Mouse (Mus musculus) splenic B cell, adult 2 months (primary cell): ENCODE data around the gene Map3k19.

ENCODE experiments used
- DNase-seq: peaks from one replicate; pipeline ENCODE4 v3.0.0-alpha.2; 2011; ENCODE audit warnings: low read depth, low spot score
- H3K27me3 ChIP-seq: 2 replicates; pipeline ENCODE4 v1.6.1; 2012; ENCODE audit warnings: mild to moderate bottlenecking, low read length, moderate library complexity, mixed read lengths; ENCODE audit not compliant: control insufficient read depth, poor library complexity, insufficient read depth, severe bottlenecking
- H3K36me3 ChIP-seq: 2 replicates; pipeline ENCODE4 v1.6.1; 2012; ENCODE audit warnings: mild to moderate bottlenecking, low read length, moderate library complexity, mixed read lengths; ENCODE audit not compliant: control insufficient read depth, poor library complexity, insufficient read depth, severe bottlenecking

The Map3k19 gene

GRCm38 (mm10) chr1:127854486-127855222, at the start of gene Map3k19:
Map3k19 (minus strand) TSS chr1:127855031.
- no peaks in the 10 kb centered on the region for H3K36me3 ChIP-seq
- no peaks in the 10 kb centered on the region for H3K27me3 ChIP-seq
- DNase-seq: no peak

GRCm38 (mm10) chr1:127899401-127899800, 44.6 kb upstream of the Map3k19 start:
- Histone ChIP-seq H3K36me3 (peaks cover 7% of the 10 kb centered on the region; the same call in 1 of the 2 replicates), H3K27me3 (no peaks in the 10 kb centered on the region)
- no peak for DNase-seq

DNA sequence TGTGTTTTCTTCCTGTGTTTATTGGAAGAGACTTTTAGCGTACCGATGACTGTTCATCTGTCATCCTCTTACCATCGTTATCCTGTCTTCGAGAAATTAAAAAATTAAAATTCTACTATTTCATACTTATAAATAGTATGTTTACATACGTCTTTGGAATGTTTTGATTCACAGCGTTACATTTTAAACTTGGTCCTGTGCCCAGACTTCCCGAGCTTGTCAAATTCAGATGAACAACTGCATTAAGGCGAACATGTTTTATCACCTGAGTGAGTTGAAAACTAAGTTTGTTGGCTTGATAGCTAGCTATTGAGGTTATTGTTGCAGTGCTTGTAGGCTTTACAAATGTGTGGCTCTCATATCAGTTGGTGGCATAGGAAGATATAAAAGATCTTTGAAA, 14.4 kb upstream of the Map3k19 start:
- Histone ChIP-seq H3K27me3 (no peaks in the 10 kb centered on the region), H3K36me3 (0 out of 2 replicates have a peak, but pooled peaks cover 1% of the 10 kb centered on the region)
- DNase-seq: no peak

- Histone ChIP-seq H3K36me3 (0 out of 2 replicates have a peak, but pooled peaks cover 1% of the 10 kb centered on the region), H3K27me3 (no peaks in the 10 kb centered on the region)
- peak; percentile 89 for DNase-seq
Measured at GRCm38 (mm10) chr1:127868300-127869261, 13.8 kb upstream of the Map3k19 start, which contains the start of gene Rab3gap1. Rab3gap1 (plus strand) TSS chr1:127868773.

DNA sequence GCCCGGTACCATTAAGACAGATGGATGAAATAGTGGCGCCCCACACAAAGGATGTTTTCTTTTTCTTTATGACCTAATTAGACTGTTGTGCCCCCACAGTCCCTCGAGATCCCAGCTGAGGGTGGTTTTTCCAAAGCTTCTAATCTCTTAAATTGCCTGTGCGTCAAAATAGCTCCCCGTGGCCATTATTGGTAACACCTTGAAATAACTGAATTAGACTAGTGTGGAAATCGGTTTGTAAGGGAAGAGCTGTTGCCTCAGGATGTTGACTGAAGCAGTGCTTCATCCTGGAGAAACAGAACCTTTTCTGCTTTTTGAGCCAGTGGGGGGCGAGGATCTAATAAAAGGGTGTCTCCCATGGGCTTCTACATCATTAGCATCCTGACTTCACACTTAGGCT, 9.0 kb upstream of the Map3k19 start:
- DNase-seq: no peak

GRCm38 (mm10) chr1:127861900-127862299, 7.1 kb upstream of the Map3k19 start:
- Histone ChIP-seq H3K27me3 (no peaks in the 10 kb centered on the region), H3K36me3 (no peaks in the 10 kb centered on the region)
- DNase-seq: no peak

More for the DNA sequence above, 9.0 kb upstream of the Map3k19 start:
- H3K36me3 ChIP-seq: no peaks in the 10 kb centered on the region
- H3K27me3 ChIP-seq: no peaks in the 10 kb centered on the region

- Histone ChIP-seq H3K27me3 (no peaks in the 10 kb centered on the region), H3K36me3 (no peaks in the 10 kb centered on the region)
- no peak for DNase-seq
Measured at GRCm38 (mm10) chr1:127860492-127860891, 5.7 kb upstream of the Map3k19 start.

- Histone ChIP-seq H3K36me3 (no peaks in the 10 kb centered on the region), H3K27me3 (no peaks in the 10 kb centered on the region)
- DNase-seq: no peak
Measured at GRCm38 (mm10) chr1:127859799-127860400, 5.1 kb upstream of the Map3k19 start.

GRCm38 (mm10) chr1:127858945-127859648, 4.3 kb upstream of the Map3k19 start:
- DNase-seq: peak; percentile 81

DNA sequence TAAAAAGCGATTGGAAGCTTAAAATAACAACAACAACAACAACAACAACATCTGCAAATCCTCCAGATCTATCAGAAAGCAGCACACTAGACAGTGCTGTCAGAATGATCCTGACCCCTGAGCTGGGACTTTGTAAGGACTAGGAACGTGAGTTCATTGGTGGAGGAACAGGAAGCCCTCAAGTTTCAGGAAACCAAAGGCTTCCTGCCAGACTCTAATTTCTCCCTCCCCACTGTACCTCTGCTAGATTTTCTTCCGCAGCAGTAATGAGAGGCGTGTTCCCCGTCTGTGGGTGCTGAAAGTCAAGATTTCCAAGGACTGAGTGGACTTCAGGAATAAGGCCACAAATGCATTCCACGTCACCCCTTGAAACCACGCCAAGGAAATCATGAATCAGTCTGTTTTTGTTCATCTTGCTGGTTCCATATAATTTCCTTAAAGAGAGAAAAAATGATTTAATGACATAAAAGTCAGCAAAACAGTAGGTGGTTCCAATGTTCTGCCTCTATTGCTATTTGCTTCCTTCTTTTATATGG, 4.7 kb downstream of the Map3k19 start:
- no peak for DNase-seq

More at GRCm38 (mm10) chr1:127858945-127859648, 4.3 kb upstream of the Map3k19 start:
- H3K27me3 ChIP-seq: no peaks in the 10 kb centered on the region
- H3K36me3 ChIP-seq: no peaks in the 10 kb centered on the region

GRCm38 (mm10) chr1:127845472-127845871, 9.4 kb downstream of the Map3k19 start:
- no peak for DNase-seq
- H3K36me3 ChIP-seq: no peaks in the 10 kb centered on the region
- no peaks in the 10 kb centered on the region for H3K27me3 ChIP-seq

More for the DNA sequence above, 4.7 kb downstream of the Map3k19 start:
- Histone ChIP-seq H3K36me3 (no peaks in the 10 kb centered on the region), H3K27me3 (no peaks in the 10 kb centered on the region)

DNA sequence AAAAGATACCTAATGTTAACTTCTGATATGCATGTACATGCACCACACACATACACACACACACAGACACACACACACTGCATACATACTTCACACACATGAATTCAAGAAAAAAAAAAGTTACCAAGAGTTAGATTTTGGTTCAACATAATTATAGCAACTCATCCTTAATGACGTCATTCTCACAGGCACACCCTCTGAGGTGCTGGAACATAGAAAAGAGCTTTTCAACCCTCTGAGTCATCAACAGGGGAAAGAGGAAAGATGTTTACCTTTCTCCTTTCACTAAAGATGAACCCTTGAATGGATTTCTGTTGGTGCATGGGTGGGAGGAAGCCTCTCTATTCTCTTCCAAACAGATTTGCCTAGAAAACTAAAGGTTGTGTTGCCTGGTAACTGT, 16.2 kb downstream of the Map3k19 start:
- Histone ChIP-seq H3K36me3 (no peaks in the 10 kb centered on the region), H3K27me3 (no peaks in the 10 kb centered on the region)
- DNase-seq: no peak

GRCm38 (mm10) chr1:127836619-127837018, 18.2 kb downstream of the Map3k19 start:
- Histone ChIP-seq H3K36me3 (no peaks in the 10 kb centered on the region), H3K27me3 (no peaks in the 10 kb centered on the region)
- peak; percentile 36 for DNase-seq

GRCm38 (mm10) chr1:127834202-127834601, 20.6 kb downstream of the Map3k19 start:
- H3K27me3 ChIP-seq: no peaks in the 10 kb centered on the region
- DNase-seq: no peak
- H3K36me3 ChIP-seq: 0 out of 2 replicates have a peak, but pooled peaks cover 1% of the 10 kb centered on the region
